Mouse (Mus musculus): Measurements from ENCODE around the gene Ache. TPM values are rescaled to one million over a fixed set of nuclear protein-coding genes. Genes with fewer than 3 reads are reported as not detected.
A peak's percentile ranks its signal among the peaks of the same experiment; 100 is the strongest.

The Ache gene
- total and polyA plus RNA-seq, 2 experiments from 2014 or later: 132 to 174 TPM

- Histone ChIP-seq H3K4me2 (ENCODE audit: low read depth, low read length, poor library complexity, severe bottlenecking) (peak within 1 kb of the TSS; percentile 84), H3K27me3 (ENCODE audit: insufficient read depth, low read length) (no peaks in the 10 kb centered on the region), H3K27ac (ENCODE audit: low read depth, low read length) (peak within 1 kb of the TSS; percentile 72), H3K9ac (replicated peaks; ENCODE audit: low read length, poor library complexity, severe bottlenecking) (peak within 1 kb of the TSS; percentile 77), H3K9me3 (ENCODE audit: low read length) (no peaks in the 10 kb centered on the region), H3K36me3 (ENCODE audit: insufficient read depth, low read length) (peaks cover 2% of the 10 kb centered on the region; the same call in 1 of the 2 replicates), H3K4me1 (ENCODE audit: insufficient read depth, low read length) (0 out of 2 replicates have a peak, but pooled peaks cover 3% of the 10 kb centered on the region), H3K4me3 (ENCODE audit: low read depth, low read length) (peak within 1 kb of the TSS; percentile 52)
- ATAC-seq (ENCODE audit: low FRiP score) (peak; percentile 93), DNase-seq (ENCODE audit: low spot score) (peak; percentile 97)
- TF ChIP-seq CTCF (IDR thresholded peaks at IDR 0.05): peak; percentile 82
- under 1% methylated on average over 44 of the region's 44 CpGs for WGBS
These were observed 46.3 kb downstream of the Ache start, which contains the start of gene Slc12a9 for GRCm38 (mm10) chr5:137333512-137334174. TSS of gene Slc12a9 (minus strand) at chr5:137333597.

DNA sequence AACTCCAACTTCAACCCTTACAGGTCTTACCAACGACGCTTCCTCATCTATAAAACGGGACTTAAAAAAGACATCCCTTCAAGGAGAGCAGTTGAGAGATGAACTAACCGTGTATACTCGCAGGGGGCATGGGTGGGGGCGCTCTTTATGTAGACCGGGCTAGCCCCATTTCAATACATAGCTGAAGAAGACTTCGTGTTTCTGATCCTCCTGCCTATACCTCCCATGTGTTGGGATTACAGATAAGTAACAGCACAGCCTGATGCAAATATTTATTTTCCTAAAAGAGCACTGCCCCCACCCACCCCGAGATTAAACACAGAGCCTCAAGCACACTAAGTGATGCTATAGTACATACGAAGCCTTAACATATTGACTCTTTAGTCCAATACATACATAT is 47.0 kb downstream of the Ache start:
- Histone ChIP-seq H3K9ac (replicated peaks; ENCODE audit: low read length, poor library complexity, severe bottlenecking) (no peak overlapping the region), H3K4me2 (ENCODE audit: low read depth, low read length, poor library complexity, severe bottlenecking) (no peak overlapping the region), H3K27me3 (ENCODE audit: insufficient read depth, low read length) (no peaks in the 10 kb centered on the region), H3K4me1 (ENCODE audit: insufficient read depth, low read length) (peaks cover 3% of the 10 kb centered on the region; the same call in 1 of the 2 replicates), H3K36me3 (ENCODE audit: insufficient read depth, low read length) (peaks cover 2% of the 10 kb centered on the region; the same call in 1 of the 2 replicates), H3K4me3 (ENCODE audit: low read depth, low read length) (peak overlapping the region; percentile 52; the same call in 1 of the 2 replicates), H3K9me3 (ENCODE audit: low read length) (no peaks in the 10 kb centered on the region), H3K27ac (ENCODE audit: low read depth, low read length) (no peak overlapping the region)
- DNase-seq (ENCODE audit: low spot score) (no peak), ATAC-seq (ENCODE audit: low FRiP score) (no peak)
- TF ChIP-seq CTCF (IDR thresholded peaks at IDR 0.05): no peak
- 50% methylated on average over 10 of the region's 10 CpGs for WGBS

GRCm38 (mm10) chr5:137335066-137335465 is 47.7 kb downstream of the Ache start:
- Histone ChIP-seq H3K4me1 (ENCODE audit: insufficient read depth, low read length) (peaks cover 5% of the 10 kb centered on the region; the same call in 1 of the 2 replicates), H3K4me2 (ENCODE audit: low read depth, low read length, poor library complexity, severe bottlenecking) (no peak overlapping the region), H3K9me3 (ENCODE audit: low read length) (no peaks in the 10 kb centered on the region), H3K9ac (replicated peaks; ENCODE audit: low read length, poor library complexity, severe bottlenecking) (no peak overlapping the region), H3K27ac (ENCODE audit: low read depth, low read length) (no peak overlapping the region), H3K36me3 (ENCODE audit: insufficient read depth, low read length) (peaks cover 2% of the 10 kb centered on the region; the same call in 1 of the 2 replicates), H3K27me3 (ENCODE audit: insufficient read depth, low read length) (no peaks in the 10 kb centered on the region), H3K4me3 (ENCODE audit: low read depth, low read length) (no peak overlapping the region)
- TF ChIP-seq CTCF (IDR thresholded peaks at IDR 0.05): no peak
- DNase-seq (ENCODE audit: low spot score) (no peak), ATAC-seq (ENCODE audit: low FRiP score) (no peak)
- 65% methylated on average over 6 of the region's 6 CpGs for WGBS

DNA sequence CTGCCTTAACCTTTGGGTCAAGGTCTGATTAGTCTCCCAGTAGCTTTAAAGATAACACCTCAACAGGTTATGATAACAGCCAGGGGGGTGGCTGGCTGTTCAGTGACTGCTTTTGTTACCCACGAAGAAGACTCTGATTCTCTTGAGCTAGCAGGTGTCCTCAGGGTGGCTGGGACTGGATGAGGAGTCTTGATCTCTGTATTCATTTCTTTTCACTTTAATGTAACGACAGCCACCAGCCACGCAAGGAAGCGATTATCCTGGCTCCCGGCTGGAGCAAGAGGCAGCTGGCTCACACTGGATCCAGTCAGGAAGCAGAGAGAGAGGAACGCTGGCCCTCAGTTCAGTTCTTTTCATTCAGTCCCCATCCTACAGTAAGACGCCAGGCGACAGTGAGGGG is 49.9 kb downstream of the Ache start:
- Histone ChIP-seq H3K4me3 (ENCODE audit: low read depth, low read length) (no peak overlapping the region), H3K27ac (ENCODE audit: low read depth, low read length) (no peak overlapping the region), H3K9me3 (ENCODE audit: low read length) (no peaks in the 10 kb centered on the region), H3K9ac (replicated peaks; ENCODE audit: low read length, poor library complexity, severe bottlenecking) (no peak overlapping the region), H3K36me3 (ENCODE audit: insufficient read depth, low read length) (no peaks in the 10 kb centered on the region), H3K4me2 (ENCODE audit: low read depth, low read length, poor library complexity, severe bottlenecking) (no peak overlapping the region), H3K4me1 (ENCODE audit: insufficient read depth, low read length) (peaks cover 5% of the 10 kb centered on the region; the same call in 1 of the 2 replicates), H3K27me3 (ENCODE audit: insufficient read depth, low read length) (no peaks in the 10 kb centered on the region)
- 54% methylated on average over 8 of the region's 8 CpGs for WGBS
- ATAC-seq (ENCODE audit: low FRiP score) (no peak), DNase-seq (ENCODE audit: low spot score) (no peak)
- TF ChIP-seq CTCF (IDR thresholded peaks at IDR 0.05): no peak

DNA sequence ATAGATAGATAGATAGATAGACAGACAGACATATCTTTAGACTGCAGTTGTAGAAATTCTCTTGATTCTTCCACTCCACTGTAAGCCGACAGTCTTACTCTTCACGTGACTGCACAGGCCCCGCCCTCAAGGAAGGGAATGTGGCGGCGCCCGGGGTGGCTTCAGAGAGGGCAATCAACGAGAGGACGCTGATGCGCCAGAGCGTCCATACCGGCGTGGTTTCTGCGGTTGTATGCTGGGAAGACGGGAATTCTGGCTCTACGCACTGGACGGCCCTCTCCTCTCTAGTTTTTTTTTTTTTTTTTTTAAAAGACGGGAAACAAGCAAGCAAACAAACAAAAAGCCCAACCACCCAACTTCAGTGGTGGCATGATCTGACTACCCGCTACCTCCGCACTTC is 50.9 kb downstream of the Ache start:
- no peaks in the 10 kb centered on the region for H3K9me3 ChIP-seq (ENCODE audit: low read length)
- peaks cover 2% of the 10 kb centered on the region; the same call in 1 of the 2 replicates for H3K4me1 ChIP-seq (ENCODE audit: insufficient read depth, low read length)
- peak overlapping the region; percentile 64 for H3K9ac ChIP-seq (replicated peaks; ENCODE audit: low read length, poor library complexity, severe bottlenecking)
- H3K27ac ChIP-seq (ENCODE audit: low read depth, low read length): peak overlapping the region; percentile 71
- DNase-seq (ENCODE audit: low spot score): peak; percentile 97
- ATAC-seq (ENCODE audit: low FRiP score): peak; percentile 87
- H3K4me3 ChIP-seq (ENCODE audit: low read depth, low read length): peak overlapping the region; percentile 36
- WGBS: under 1% methylated on average over 19 of the region's 19 CpGs
- no peak for TF ChIP-seq CTCF (IDR thresholded peaks at IDR 0.05)
- no peaks in the 10 kb centered on the region for H3K36me3 ChIP-seq (ENCODE audit: insufficient read depth, low read length)
- no peaks in the 10 kb centered on the region for H3K27me3 ChIP-seq (ENCODE audit: insufficient read depth, low read length)
- H3K4me2 ChIP-seq (ENCODE audit: low read depth, low read length, poor library complexity, severe bottlenecking): peak overlapping the region; percentile 81

DNA sequence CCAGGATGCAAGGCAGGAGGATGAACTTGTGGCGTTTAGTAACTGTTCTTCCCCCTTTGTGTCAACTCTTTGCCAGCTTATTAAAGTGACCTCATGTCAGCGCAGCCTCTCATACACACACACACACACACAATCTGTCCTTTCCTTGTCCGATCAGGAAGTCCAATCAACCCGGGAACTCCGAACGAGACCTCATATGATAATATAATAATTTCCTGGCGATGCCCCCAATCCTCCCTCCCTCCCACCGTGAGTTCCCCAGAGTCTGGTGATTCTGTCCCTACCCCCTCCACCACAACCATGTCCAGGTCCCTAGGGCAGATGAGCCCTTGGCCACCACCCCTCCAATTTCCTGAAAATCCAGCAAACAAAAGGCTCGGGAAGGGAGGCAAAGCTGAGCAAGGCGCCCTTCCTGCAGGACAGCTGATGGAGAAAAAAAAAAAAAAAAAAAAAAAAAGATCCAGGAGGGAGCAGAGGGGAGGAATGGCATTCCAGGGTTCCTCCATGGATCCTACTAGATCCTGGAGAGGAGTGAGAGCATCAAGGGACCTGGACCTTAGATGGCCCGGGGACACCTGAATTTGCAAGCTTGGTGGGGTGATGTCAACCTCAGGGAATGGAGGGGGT is 51.5 kb downstream of the Ache start:
- Histone ChIP-seq H3K27me3 (ENCODE audit: insufficient read depth, low read length) (no peaks in the 10 kb centered on the region), H3K4me2 (ENCODE audit: low read depth, low read length, poor library complexity, severe bottlenecking) (peak overlapping the region; percentile 81), H3K27ac (ENCODE audit: low read depth, low read length) (peak overlapping the region; percentile 71), H3K9ac (replicated peaks; ENCODE audit: low read length, poor library complexity, severe bottlenecking) (peak overlapping the region; percentile 64), H3K9me3 (ENCODE audit: low read length) (no peaks in the 10 kb centered on the region), H3K36me3 (ENCODE audit: insufficient read depth, low read length) (no peaks in the 10 kb centered on the region), H3K4me3 (ENCODE audit: low read depth, low read length) (peak overlapping the region; percentile 36), H3K4me1 (ENCODE audit: insufficient read depth, low read length) (peaks cover 2% of the 10 kb centered on the region; the same call in 1 of the 2 replicates)
- WGBS: under 1% methylated on average over 11 of the region's 11 CpGs
- ATAC-seq (ENCODE audit: low FRiP score) (0 out of 2 replicates have a peak, but pooled peaks have one; percentile 6), DNase-seq (ENCODE audit: low spot score) (peak; percentile 70)
- no peak for TF ChIP-seq CTCF (IDR thresholded peaks at IDR 0.05)

Measured in midbrain, postnatal 0 days (tissue).